Mouse (Mus musculus): ENCODE results near the gene Pacrg. TPM values are rescaled to one million over a fixed set of nuclear protein-coding genes. Genes with fewer than 3 reads are reported as not detected.

Pacrg gene
- polyA plus RNA-seq, 1 experiment from 2014 or later = 1.8 TPM

DNA sequence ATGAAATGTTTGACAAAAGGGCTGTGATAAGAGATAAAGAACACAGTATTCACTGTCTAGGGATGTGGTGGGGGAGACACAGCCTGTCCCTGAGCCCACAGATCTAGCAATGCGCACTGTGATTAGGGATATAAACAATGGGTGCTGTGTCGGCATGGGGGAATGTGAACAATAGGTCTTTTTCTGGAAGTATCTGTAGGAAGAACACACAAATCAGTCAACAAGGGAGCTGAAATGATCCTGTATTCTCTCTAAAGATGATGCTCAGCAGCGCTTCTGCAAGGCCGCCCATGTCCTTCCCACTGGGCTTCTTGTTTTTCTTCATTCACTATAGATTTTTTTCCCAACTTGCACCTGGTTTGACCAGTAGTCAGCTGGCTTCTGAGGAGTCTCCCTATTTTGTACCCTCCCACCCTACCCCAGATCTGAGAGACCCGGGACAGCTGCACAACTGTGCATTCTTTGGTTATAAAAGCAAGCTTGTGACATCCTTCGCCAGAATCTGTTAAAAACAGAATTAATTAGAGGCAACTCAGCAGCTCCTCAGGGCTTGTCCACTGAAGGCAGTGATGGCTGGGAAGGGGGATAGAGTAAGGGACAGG, 356.1 kb downstream of the Pacrg start:
- H3K27me3 ChIP-seq (ENCODE audit: control insufficient read depth, insufficient read depth, low read length) = no peaks in the 10 kb centered on the region
- no peaks in the 10 kb centered on the region for H3K9me3 ChIP-seq (ENCODE audit: control insufficient read depth, low read depth, low read length)
- H3K4me2 ChIP-seq (replicated peaks; ENCODE audit: low read depth, low read length) = no peak overlapping the region
- no peaks in the 10 kb centered on the region for H3K36me3 ChIP-seq (ENCODE audit: control insufficient read depth, insufficient read depth, low read length)
- 0 out of 2 replicates have a peak overlapping the region, but pooled peaks have one; percentile 2 for H3K27ac ChIP-seq (ENCODE audit: low read length)
- 69% methylated on average over 6 of the region's 6 CpGs for WGBS
- no peak overlapping the region for H3K9ac ChIP-seq (replicated peaks; ENCODE audit: low read depth, low read length)
- no peaks in the 10 kb centered on the region for H3K4me1 ChIP-seq (ENCODE audit: control insufficient read depth, insufficient read depth, low read length)
- ATAC-seq (ENCODE audit: insufficient number of reproducible peaks, insufficient read depth, low FRiP score, low read depth) = no peak
- no peak overlapping the region for H3K4me3 ChIP-seq (ENCODE audit: low read depth, low read length)

DNA sequence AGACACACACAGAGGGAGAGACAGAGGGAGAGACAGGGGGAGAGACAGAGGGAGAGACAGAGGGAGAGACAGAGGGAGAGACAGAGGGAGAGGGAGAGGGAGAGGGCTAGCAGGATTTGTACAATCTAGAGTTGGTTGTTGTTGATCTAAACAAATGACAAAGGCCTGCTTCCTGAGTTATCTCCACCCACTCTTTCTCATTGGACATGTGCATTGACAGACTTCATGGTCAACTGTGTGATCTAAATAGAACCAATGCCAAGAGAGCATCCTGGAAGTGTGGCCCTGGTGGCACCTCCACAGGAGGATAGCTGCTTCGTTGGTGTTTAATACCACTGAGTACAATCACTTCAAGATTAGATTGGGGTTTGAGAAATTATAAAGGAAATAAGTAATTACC, 359.0 kb downstream of the Pacrg start:
- no peak for ATAC-seq (ENCODE audit: insufficient number of reproducible peaks, insufficient read depth, low FRiP score, low read depth)
- WGBS = 92% methylated on average over 1 of the region's 1 CpGs
- H3K9me3 ChIP-seq (ENCODE audit: control insufficient read depth, low read depth, low read length) = no peaks in the 10 kb centered on the region
- H3K4me3 ChIP-seq (ENCODE audit: low read depth, low read length) = no peak overlapping the region
- no peaks in the 10 kb centered on the region for H3K27me3 ChIP-seq (ENCODE audit: control insufficient read depth, insufficient read depth, low read length)
- H3K9ac ChIP-seq (replicated peaks; ENCODE audit: low read depth, low read length) = no peak overlapping the region
- no peaks in the 10 kb centered on the region for H3K36me3 ChIP-seq (ENCODE audit: control insufficient read depth, insufficient read depth, low read length)
- no peaks in the 10 kb centered on the region for H3K4me1 ChIP-seq (ENCODE audit: control insufficient read depth, insufficient read depth, low read length)
- H3K27ac ChIP-seq (ENCODE audit: low read length) = no peak overlapping the region
- no peak overlapping the region for H3K4me2 ChIP-seq (replicated peaks; ENCODE audit: low read depth, low read length)

- Histone ChIP-seq H3K36me3 (ENCODE audit: control insufficient read depth, insufficient read depth, low read length) (no peaks in the 10 kb centered on the region), H3K4me2 (replicated peaks; ENCODE audit: low read depth, low read length) (no peak overlapping the region), H3K27ac (ENCODE audit: low read length) (no peak overlapping the region), H3K4me1 (ENCODE audit: control insufficient read depth, insufficient read depth, low read length) (no peaks in the 10 kb centered on the region), H3K9me3 (ENCODE audit: control insufficient read depth, low read depth, low read length) (no peaks in the 10 kb centered on the region), H3K9ac (replicated peaks; ENCODE audit: low read depth, low read length) (no peak overlapping the region), H3K4me3 (ENCODE audit: low read depth, low read length) (no peak overlapping the region), H3K27me3 (ENCODE audit: control insufficient read depth, insufficient read depth, low read length) (no peaks in the 10 kb centered on the region)
- ATAC-seq (ENCODE audit: insufficient number of reproducible peaks, insufficient read depth, low FRiP score, low read depth) = no peak
- WGBS = 57% methylated on average over 17 of the region's 17 CpGs
These were observed 360.9 kb downstream of the Pacrg start for GRCm38 (mm10) chr17:10479020-10479707.

DNA sequence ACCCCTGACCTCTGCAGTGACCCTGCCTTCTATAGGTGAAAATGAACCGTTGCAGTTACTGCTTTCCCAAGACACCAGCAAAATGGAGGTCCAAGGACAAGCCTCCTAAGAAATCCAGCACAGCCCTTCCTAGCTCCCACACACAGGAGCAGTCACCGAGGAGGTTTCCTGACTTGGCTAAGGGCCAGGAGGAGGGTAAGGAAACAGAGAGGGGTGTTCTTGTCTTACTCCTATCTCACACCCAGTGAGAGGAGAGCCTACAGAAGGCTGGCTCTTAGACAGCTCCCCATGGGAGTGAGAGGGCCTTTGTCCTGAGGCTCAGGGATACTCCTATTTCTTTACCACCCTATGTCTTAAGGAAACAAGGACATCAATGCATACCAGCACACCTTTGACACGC, 361.7 kb downstream of the Pacrg start:
- Histone ChIP-seq H3K4me1 (ENCODE audit: control insufficient read depth, insufficient read depth, low read length) (no peaks in the 10 kb centered on the region), H3K27me3 (ENCODE audit: control insufficient read depth, insufficient read depth, low read length) (no peaks in the 10 kb centered on the region), H3K36me3 (ENCODE audit: control insufficient read depth, insufficient read depth, low read length) (no peaks in the 10 kb centered on the region), H3K9ac (replicated peaks; ENCODE audit: low read depth, low read length) (no peak overlapping the region), H3K4me3 (ENCODE audit: low read depth, low read length) (no peak overlapping the region), H3K27ac (ENCODE audit: low read length) (no peak overlapping the region), H3K4me2 (replicated peaks; ENCODE audit: low read depth, low read length) (no peak overlapping the region), H3K9me3 (ENCODE audit: control insufficient read depth, low read depth, low read length) (no peaks in the 10 kb centered on the region)
- 54% methylated on average over 3 of the region's 3 CpGs for WGBS
- no peak for ATAC-seq (ENCODE audit: insufficient number of reproducible peaks, insufficient read depth, low FRiP score, low read depth)

GRCm38 (mm10) chr17:10476807-10477206, 363.3 kb downstream of the Pacrg start:
- no peak overlapping the region for H3K4me2 ChIP-seq (replicated peaks; ENCODE audit: low read depth, low read length)
- no peak overlapping the region for H3K9ac ChIP-seq (replicated peaks; ENCODE audit: low read depth, low read length)
- H3K27ac ChIP-seq (ENCODE audit: low read length) = no peak overlapping the region
- no peaks in the 10 kb centered on the region for H3K36me3 ChIP-seq (ENCODE audit: control insufficient read depth, insufficient read depth, low read length)
- 80% methylated on average over 7 of the region's 7 CpGs for WGBS
- H3K4me3 ChIP-seq (ENCODE audit: low read depth, low read length) = no peak overlapping the region
- no peak for ATAC-seq (ENCODE audit: insufficient number of reproducible peaks, insufficient read depth, low FRiP score, low read depth)
- H3K9me3 ChIP-seq (ENCODE audit: control insufficient read depth, low read depth, low read length) = no peaks in the 10 kb centered on the region
- no peaks in the 10 kb centered on the region for H3K27me3 ChIP-seq (ENCODE audit: control insufficient read depth, insufficient read depth, low read length)
- H3K4me1 ChIP-seq (ENCODE audit: control insufficient read depth, insufficient read depth, low read length) = no peaks in the 10 kb centered on the region

- no peaks in the 10 kb centered on the region for H3K4me1 ChIP-seq (ENCODE audit: control insufficient read depth, insufficient read depth, low read length)
- no peaks in the 10 kb centered on the region for H3K36me3 ChIP-seq (ENCODE audit: control insufficient read depth, insufficient read depth, low read length)
- no peak overlapping the region for H3K4me2 ChIP-seq (replicated peaks; ENCODE audit: low read depth, low read length)
- no peak overlapping the region for H3K4me3 ChIP-seq (ENCODE audit: low read depth, low read length)
- 89% methylated on average over 6 of the region's 6 CpGs for WGBS
- no peak overlapping the region for H3K27ac ChIP-seq (ENCODE audit: low read length)
- no peaks in the 10 kb centered on the region for H3K27me3 ChIP-seq (ENCODE audit: control insufficient read depth, insufficient read depth, low read length)
- H3K9ac ChIP-seq (replicated peaks; ENCODE audit: low read depth, low read length) = no peak overlapping the region
- no peak for ATAC-seq (ENCODE audit: insufficient number of reproducible peaks, insufficient read depth, low FRiP score, low read depth)
- no peaks in the 10 kb centered on the region for H3K9me3 ChIP-seq (ENCODE audit: control insufficient read depth, low read depth, low read length)
These were observed 365.1 kb downstream of the Pacrg start for GRCm38 (mm10) chr17:10474972-10475371.

DNA sequence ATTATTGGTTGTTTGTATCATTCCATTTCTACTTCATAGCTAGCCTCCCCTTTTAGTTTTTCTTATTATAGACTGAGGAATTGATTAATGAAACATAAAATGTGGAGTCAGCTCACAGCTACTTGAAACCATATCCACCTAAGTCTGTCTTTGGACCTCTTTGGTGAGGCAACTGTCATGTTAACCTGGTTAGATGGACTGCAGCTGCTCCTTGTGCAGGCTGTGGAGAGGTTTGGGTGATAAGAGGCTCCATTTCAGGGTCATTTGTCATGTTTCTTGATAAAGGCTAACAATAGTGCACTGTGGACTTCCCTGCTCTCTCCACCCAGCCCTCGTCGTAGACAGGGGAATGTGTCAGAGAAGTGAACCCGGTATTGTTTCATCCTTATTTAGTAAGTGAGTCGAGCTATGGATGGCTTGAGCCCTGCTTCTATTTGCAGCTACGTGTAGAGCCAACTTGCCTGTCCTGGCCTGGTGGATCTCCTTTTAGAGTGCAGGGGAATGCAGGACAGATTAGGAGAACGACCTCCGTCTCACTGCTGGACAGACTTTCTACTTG, 366.2 kb downstream of the Pacrg start:
- Histone ChIP-seq H3K4me3 (ENCODE audit: low read depth, low read length) (no peak overlapping the region), H3K27me3 (ENCODE audit: control insufficient read depth, insufficient read depth, low read length) (no peaks in the 10 kb centered on the region), H3K9me3 (ENCODE audit: control insufficient read depth, low read depth, low read length) (no peaks in the 10 kb centered on the region), H3K4me1 (ENCODE audit: control insufficient read depth, insufficient read depth, low read length) (no peaks in the 10 kb centered on the region), H3K4me2 (replicated peaks; ENCODE audit: low read depth, low read length) (no peak overlapping the region), H3K36me3 (ENCODE audit: control insufficient read depth, insufficient read depth, low read length) (no peaks in the 10 kb centered on the region), H3K9ac (replicated peaks; ENCODE audit: low read depth, low read length) (no peak overlapping the region), H3K27ac (ENCODE audit: low read length) (no peak overlapping the region)
- ATAC-seq (ENCODE audit: insufficient number of reproducible peaks, insufficient read depth, low FRiP score, low read depth) = no peak
- WGBS = 18% methylated on average over 7 of the region's 7 CpGs

- no peak overlapping the region for H3K9ac ChIP-seq (replicated peaks; ENCODE audit: low read depth, low read length)
- no peak overlapping the region for H3K4me2 ChIP-seq (replicated peaks; ENCODE audit: low read depth, low read length)
- no peak overlapping the region for H3K4me3 ChIP-seq (ENCODE audit: low read depth, low read length)
- WGBS = 49% methylated on average over 6 of the region's 6 CpGs
- H3K4me1 ChIP-seq (ENCODE audit: control insufficient read depth, insufficient read depth, low read length) = no peaks in the 10 kb centered on the region
- H3K27ac ChIP-seq (ENCODE audit: low read length) = no peak overlapping the region
- no peaks in the 10 kb centered on the region for H3K9me3 ChIP-seq (ENCODE audit: control insufficient read depth, low read depth, low read length)
- no peaks in the 10 kb centered on the region for H3K36me3 ChIP-seq (ENCODE audit: control insufficient read depth, insufficient read depth, low read length)
- no peaks in the 10 kb centered on the region for H3K27me3 ChIP-seq (ENCODE audit: control insufficient read depth, insufficient read depth, low read length)
- ATAC-seq (ENCODE audit: insufficient number of reproducible peaks, insufficient read depth, low FRiP score, low read depth) = no peak
These were observed 366.9 kb downstream of the Pacrg start for GRCm38 (mm10) chr17:10473175-10473574.

Data from stomach, embryonic 14.5 days (tissue).